Mouse (Mus musculus) layer of hippocampus, adult 18-20 months (tissue): ENCODE results near the gene Smr3a. TPM values are rescaled to one million over a fixed set of nuclear protein-coding genes. Genes with fewer than 3 reads are reported as not detected.

Experiments used
- DNase-seq, 2 experiments: peaks; one replicate each; pipeline ENCODE4 v3.0.0; 2022; ENCODE audit warnings: low spot score in 2 of 2
- long read RNA-seq: library from polyadenylated mRNA; stranded (forward); transcript quantifications from one replicate; pipeline ENCODE4 v2.0.0, GENCODE M21; 2021
- total RNA-seq, 2 experiments: library from RNA; stranded (reverse); gene quantifications; 2 replicates each; pipeline ENCODE4 v1.2.3; 2021

Gene Smr3a
- not detected for total RNA-seq
- long read RNA-seq, result 0 reads

DNA sequence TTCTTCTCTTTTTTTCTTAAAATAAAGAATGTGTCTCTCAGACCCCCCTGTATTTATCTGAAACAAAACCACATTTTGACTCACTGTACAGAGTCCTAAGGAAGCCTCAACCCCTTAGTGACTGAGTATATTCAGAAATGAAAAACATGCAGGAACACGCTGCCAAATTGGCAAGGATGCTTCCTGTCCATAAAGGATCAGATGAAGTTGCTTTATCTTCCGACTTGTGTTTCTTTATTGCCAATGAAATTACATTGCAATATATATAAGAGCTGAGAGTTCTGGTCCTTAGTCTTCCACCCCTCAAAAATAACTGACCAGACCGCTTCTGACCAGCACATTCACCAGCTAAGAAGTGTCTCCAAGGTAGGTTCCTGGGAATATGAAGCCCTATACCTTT, at the start of gene Smr3a:
Gene Smr3a (plus strand): TSS at position 301 of the 400 bp plus-strand sequence.
- DNase-seq, result no peak

DNA sequence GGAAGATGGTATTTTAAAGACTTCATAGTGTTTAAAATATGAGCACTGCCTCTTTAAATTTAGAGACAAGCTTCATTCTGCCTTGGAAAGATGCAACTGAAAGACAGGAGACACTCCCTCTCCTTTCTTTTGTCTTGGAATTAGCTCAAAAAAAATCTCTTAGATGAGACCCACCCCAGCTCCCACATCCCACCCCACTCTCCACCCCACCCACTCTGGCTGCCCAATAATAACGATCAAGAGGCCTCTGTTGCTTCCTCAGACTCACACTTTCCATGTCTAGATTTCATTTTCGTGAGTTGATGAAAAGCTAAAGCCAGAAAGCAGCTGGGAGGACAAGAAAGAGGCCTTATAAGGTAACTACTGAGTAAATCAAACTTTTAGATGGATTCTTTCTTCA, 33.1 kb upstream of the Smr3a start, which contains the start of the genes 2310003L06Rik and Gm28434:
Gene 2310003L06Rik (plus strand): TSS at position 259 of the 400 bp plus-strand sequence.
Gene Gm28434 (plus strand): TSS at position 317 of the 400 bp plus-strand sequence.
- DNase-seq, result no peak

DNA sequence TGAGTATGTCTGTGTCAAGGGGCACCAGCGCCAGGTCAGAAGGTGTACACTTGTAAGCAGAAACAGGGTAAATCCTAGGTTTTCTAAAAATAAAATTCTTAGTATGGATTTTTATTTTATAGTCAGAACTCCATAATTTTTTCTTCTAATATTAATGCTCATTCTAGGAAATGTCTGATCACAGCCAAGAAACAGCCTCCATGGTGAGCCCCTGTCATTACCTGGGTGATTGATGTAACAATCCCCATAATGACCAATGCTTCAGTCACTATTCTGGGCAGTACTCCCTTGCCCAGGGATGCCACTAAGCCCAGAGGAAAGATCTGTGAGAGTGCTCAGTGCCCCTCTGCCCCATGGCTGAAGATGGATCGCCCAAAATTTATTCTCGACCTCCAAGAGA, 23.2 kb upstream of the Smr3a start, which contains the start of gene Cabs1:
Gene Cabs1 (plus strand): TSS at position 301 of the 400 bp plus-strand sequence.
- no peak for DNase-seq

GRCm38 (mm10) chr5:87982468-87983214, 19.7 kb upstream of the Smr3a start:
- no peak for DNase-seq

GRCm38 (mm10) chr5:88005241-88005640, 2.9 kb downstream of the Smr3a start:
- no peak for DNase-seq

Other genes starting within 250 kb of the Smr3a start
- gene Csn1s2a, start 228.0 kb upstream of the Smr3a start, total RNA-seq, result not detected
- gene Csn1s2b, start 194.5 kb upstream of the Smr3a start, total RNA-seq, result not detected
- gene Prr27, start 176.9 kb upstream of the Smr3a start, total RNA-seq, result not detected
- gene Odam, start 117.5 kb upstream of the Smr3a start, total RNA-seq, result not detected
- gene Csn3, start 77.0 kb upstream of the Smr3a start, total RNA-seq, result not detected
- not detected for gene 2310003L06Rik, start 33.1 kb upstream of the Smr3a start, total RNA-seq
- gene Gm28434, start 33.0 kb upstream of the Smr3a start, total RNA-seq, result not detected
- not detected for gene Cabs1, start 23.1 kb upstream of the Smr3a start, total RNA-seq
- not detected for gene Smr2, start 84.0 kb downstream of the Smr3a start, total RNA-seq
- not detected for gene Gm11116, start 109.0 kb downstream of the Smr3a start, total RNA-seq
- not detected for gene Gm11115, start 151.6 kb downstream of the Smr3a start, total RNA-seq